Mouse (Mus musculus) intestine, embryonic 16.5 days (tissue): ENCODE results near the gene Gm10322. TPM values are rescaled to one million over a fixed set of nuclear protein-coding genes. Genes with fewer than 3 reads are reported as not detected.

Experiments used
- ATAC-seq: fragments of 200-750 bp; cut with Nextera tagmentation; 2 replicates; pipeline ENCODE4 v1.8.0; 2017; ENCODE audit warnings: moderate TSS enrichment, moderate library complexity
- H3K27ac ChIP-seq: fragments of 300-500 bp; sonication (generic); 2 replicates; pipeline ENCODE4 v1.5.1; 2014; ENCODE audit warnings: mild to moderate bottlenecking, low read length
- H3K27me3 ChIP-seq: fragments of 300-500 bp; sonication (generic); replicated peaks from 2 replicates; pipeline ENCODE4 v1.6.1; 2014; ENCODE audit warnings: low read length, control low read depth, mixed read lengths; ENCODE audit not compliant: control insufficient read depth, insufficient read depth
- H3K36me3 ChIP-seq: fragments of 300-500 bp; sonication (generic); 2 replicates; pipeline ENCODE4 v1.6.1; 2014; ENCODE audit warnings: low read length, control low read depth; ENCODE audit not compliant: control insufficient read depth, insufficient read depth
- H3K4me1 ChIP-seq: fragments of 300-500 bp; sonication (generic); 2 replicates; pipeline ENCODE4 v1.6.1; 2014; ENCODE audit warnings: low read length, control low read depth, mixed read lengths; ENCODE audit not compliant: control insufficient read depth, insufficient read depth
- H3K4me2 ChIP-seq: fragments of 300-500 bp; sonication (generic); 2 replicates; pipeline ENCODE4 v1.6.1; 2014; ENCODE audit warnings: low read depth, low read length, control low read depth
- H3K4me3 ChIP-seq: fragments of 300-500 bp; sonication (generic); 2 replicates; pipeline ENCODE4 v1.5.1; 2014; ENCODE audit warnings: mild to moderate bottlenecking, low read length
- H3K9ac ChIP-seq: fragments of 300-500 bp; sonication (generic); 2 replicates; pipeline ENCODE4 v1.6.1; 2014; ENCODE audit warnings: low read depth, low read length
- H3K9me3 ChIP-seq: fragments of 300-500 bp; sonication (generic); 2 replicates; pipeline ENCODE4 v1.6.1; 2016; ENCODE audit warnings: low read length, control low read depth; ENCODE audit not compliant: control insufficient read depth
- WGBS: fragments of 180-500 bp; shearing (Covaris S2); extraction: QIAGEN DNeasy Blood & Tissue Kit; methylation state at CpG from one replicate; pipeline ENCODE4 v1.1.7; 2014; 5-methylcytosine and 5-hydroxymethylcytosine counted together
- polyA plus RNA-seq: library from polyadenylated mRNA; unstranded; fragments of >200 nt; fragmentation: Nextera tagmentation; extraction: Ambion mirVana; gene quantifications from 2 replicates; pipeline ENCODE4 v1.2.1, GENCODE M21; 2015

The Gm10322 gene
- not detected in 2 replicates for polyA plus RNA-seq

- H3K36me3 ChIP-seq, result no peaks in the 10 kb centered on the region
- ATAC-seq, result peak; percentile 83
- no peaks in the 10 kb centered on the region for H3K9me3 ChIP-seq
- peak within 1 kb of the TSS; percentile 82 for H3K4me2 ChIP-seq
- no peaks in the 10 kb centered on the region for H3K27me3 ChIP-seq
- H3K4me3 ChIP-seq, result peak within 1 kb of the TSS; percentile 92
- WGBS, result 0% methylated on average over 49 of the region's 51 CpGs
- peak within 1 kb of the TSS; percentile 95 for H3K9ac ChIP-seq
- peaks cover 19% of the 10 kb centered on the region; the same call in 1 of the 2 replicates for H3K4me1 ChIP-seq
- H3K27ac ChIP-seq, result peak within 1 kb of the TSS; percentile 91
Measured at GRCm38 (mm10) chr10:59615981-59616520, at the start of gene Gm10322. TSS of gene Gm10322 (plus strand) at chr10:59616063.

- H3K4me1 ChIP-seq, result peaks cover 29% of the 10 kb centered on the region
- ATAC-seq, result no peak
- H3K4me3 ChIP-seq, result no peak overlapping the region
- H3K27ac ChIP-seq, result peak overlapping the region; percentile 13; the same call in 1 of the 2 replicates
- no peak overlapping the region for H3K9ac ChIP-seq
- no peak overlapping the region for H3K4me2 ChIP-seq
- 0 out of 2 replicates have a peak, but pooled peaks cover 3% of the 10 kb centered on the region for H3K36me3 ChIP-seq
- no peaks in the 10 kb centered on the region for H3K9me3 ChIP-seq
- H3K27me3 ChIP-seq, result no peaks in the 10 kb centered on the region
- 89% methylated on average over 13 of the region's 13 CpGs for WGBS
Measured at GRCm38 (mm10) chr10:59566968-59567367, 48.9 kb upstream of the Gm10322 start.

GRCm38 (mm10) chr10:59568665-59569480 lies 47.0 kb upstream of the Gm10322 start:
- H3K9ac ChIP-seq, result no peak overlapping the region
- H3K4me1 ChIP-seq, result peaks cover 34% of the 10 kb centered on the region
- WGBS, result 66% methylated on average over 10 of the region's 10 CpGs
- no peak overlapping the region for H3K27ac ChIP-seq
- 0 out of 2 replicates have a peak, but pooled peaks cover 3% of the 10 kb centered on the region for H3K36me3 ChIP-seq
- no peak overlapping the region for H3K4me3 ChIP-seq
- no peaks in the 10 kb centered on the region for H3K9me3 ChIP-seq
- ATAC-seq, result no peak
- H3K27me3 ChIP-seq, result no peaks in the 10 kb centered on the region
- no peak overlapping the region for H3K4me2 ChIP-seq

- H3K4me3 ChIP-seq, result no peak overlapping the region
- no peak overlapping the region for H3K4me2 ChIP-seq
- 0 out of 2 replicates have a peak, but pooled peaks cover 3% of the 10 kb centered on the region for H3K36me3 ChIP-seq
- ATAC-seq, result peak; percentile 54
- no peak overlapping the region for H3K27ac ChIP-seq
- 65% methylated on average over 1 of the region's 1 CpGs for WGBS
- no peaks in the 10 kb centered on the region for H3K27me3 ChIP-seq
- H3K9me3 ChIP-seq, result no peaks in the 10 kb centered on the region
- no peak overlapping the region for H3K9ac ChIP-seq
- peaks cover 34% of the 10 kb centered on the region for H3K4me1 ChIP-seq
Measured at GRCm38 (mm10) chr10:59569481-59569869, 46.4 kb upstream of the Gm10322 start.

- no peak for ATAC-seq
- Histone ChIP-seq H3K36me3 (0 out of 2 replicates have a peak, but pooled peaks cover 3% of the 10 kb centered on the region), H3K27ac (no peak overlapping the region), H3K4me1 (peaks cover 33% of the 10 kb centered on the region), H3K4me3 (no peak overlapping the region), H3K9ac (no peak overlapping the region), H3K4me2 (no peak overlapping the region), H3K9me3 (no peaks in the 10 kb centered on the region), H3K27me3 (no peaks in the 10 kb centered on the region)
- 70% methylated on average over 6 of the region's 6 CpGs for WGBS
Measured at GRCm38 (mm10) chr10:59570360-59570759, 45.5 kb upstream of the Gm10322 start.

GRCm38 (mm10) chr10:59570780-59571179 lies 45.1 kb upstream of the Gm10322 start:
- Histone ChIP-seq H3K4me1 (peaks cover 30% of the 10 kb centered on the region), H3K4me2 (no peak overlapping the region), H3K9me3 (no peaks in the 10 kb centered on the region), H3K27ac (0 out of 2 replicates have a peak overlapping the region, but pooled peaks have one; percentile 35), H3K36me3 (no peaks in the 10 kb centered on the region), H3K9ac (no peak overlapping the region), H3K4me3 (no peak overlapping the region), H3K27me3 (no peaks in the 10 kb centered on the region)
- ATAC-seq, result no peak
- WGBS, result 49% methylated on average over 2 of the region's 2 CpGs

- Histone ChIP-seq H3K9me3 (no peaks in the 10 kb centered on the region), H3K27me3 (no peaks in the 10 kb centered on the region), H3K4me2 (no peak overlapping the region), H3K36me3 (no peaks in the 10 kb centered on the region), H3K4me1 (peaks cover 35% of the 10 kb centered on the region), H3K4me3 (no peak overlapping the region), H3K27ac (peak overlapping the region; percentile 35; the same call in 1 of the 2 replicates), H3K9ac (no peak overlapping the region)
- ATAC-seq, result peak; percentile 49; the same call in 1 of the 2 replicates
- WGBS, result 82% methylated on average over 4 of the region's 4 CpGs
Measured at GRCm38 (mm10) chr10:59571273-59571672, 44.6 kb upstream of the Gm10322 start.

- Histone ChIP-seq H3K36me3 (no peaks in the 10 kb centered on the region), H3K9me3 (no peaks in the 10 kb centered on the region), H3K4me2 (no peak overlapping the region), H3K27ac (peak overlapping the region; percentile 35; the same call in 1 of the 2 replicates), H3K4me3 (no peak overlapping the region), H3K4me1 (peaks cover 38% of the 10 kb centered on the region), H3K27me3 (no peaks in the 10 kb centered on the region), H3K9ac (no peak overlapping the region)
- WGBS, result 54% methylated on average over 5 of the region's 5 CpGs
- no peak for ATAC-seq
Measured at GRCm38 (mm10) chr10:59571964-59572363, 43.9 kb upstream of the Gm10322 start.

- H3K27me3 ChIP-seq, result no peaks in the 10 kb centered on the region
- H3K4me1 ChIP-seq, result peaks cover 39% of the 10 kb centered on the region
- H3K4me3 ChIP-seq, result no peak overlapping the region
- no peaks in the 10 kb centered on the region for H3K9me3 ChIP-seq
- WGBS, result 38% methylated on average over 5 of the region's 5 CpGs
- no peak overlapping the region for H3K4me2 ChIP-seq
- ATAC-seq, result no peak
- H3K9ac ChIP-seq, result no peak overlapping the region
- H3K36me3 ChIP-seq, result no peaks in the 10 kb centered on the region
- peak overlapping the region; percentile 29 for H3K27ac ChIP-seq
Measured at GRCm38 (mm10) chr10:59576305-59576704, 39.6 kb upstream of the Gm10322 start.
